Mouse (Mus musculus): ENCODE results near the gene Ddi1.
"Not testable (repeated sequence)": the region's sequence is repeated elsewhere in the genome, so short reads cannot be mapped to it uniquely, and the experiment has no call there.

Ddi1 gene

DNA sequence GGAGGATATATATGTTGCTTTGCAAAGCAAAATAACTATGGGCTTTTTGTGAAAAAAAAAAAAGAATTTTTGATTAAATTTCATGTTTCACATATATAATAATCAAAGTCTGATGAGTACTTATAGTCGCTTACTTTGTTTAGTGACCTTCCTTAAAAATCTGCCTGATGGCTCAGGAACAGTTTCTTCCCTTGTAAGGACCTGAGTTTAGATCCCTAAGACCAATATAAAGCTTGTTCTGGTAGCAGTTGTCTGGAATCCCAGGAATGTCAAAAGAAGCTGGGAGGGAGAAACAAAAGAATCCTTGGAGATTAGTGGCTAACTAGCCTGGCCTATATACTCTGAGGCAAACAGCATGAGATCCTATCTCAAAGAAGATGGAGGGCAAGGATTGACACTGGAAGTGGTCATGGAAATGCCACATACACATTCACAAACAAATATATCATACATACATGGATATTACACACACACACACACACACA, at the start of gene Ddi1:
TSS of gene Ddi1 (minus strand) at position 51 of the 485 bp plus-strand sequence.
- DNase-seq: no peak

DNA sequence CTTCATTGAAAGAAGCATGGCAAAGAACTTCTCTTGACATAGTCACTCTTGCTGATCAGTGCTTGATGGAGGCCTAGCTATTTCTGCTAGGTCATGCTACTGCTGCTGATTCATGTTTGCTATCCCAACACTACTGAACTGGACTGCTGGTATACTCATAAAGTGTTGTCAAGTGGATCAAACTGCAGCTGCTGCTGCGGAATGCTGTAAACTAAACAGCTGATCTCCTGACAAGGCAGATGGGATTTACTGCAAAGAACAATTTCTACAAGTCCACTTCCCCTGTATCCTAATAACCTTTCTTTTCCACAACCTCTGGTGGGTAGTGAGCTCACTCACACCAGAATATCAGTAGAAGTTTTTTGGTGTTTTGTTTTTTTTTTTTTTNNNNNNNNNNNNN, 47.5 kb upstream of the Ddi1 start:
- no peak for DNase-seq

DNA sequence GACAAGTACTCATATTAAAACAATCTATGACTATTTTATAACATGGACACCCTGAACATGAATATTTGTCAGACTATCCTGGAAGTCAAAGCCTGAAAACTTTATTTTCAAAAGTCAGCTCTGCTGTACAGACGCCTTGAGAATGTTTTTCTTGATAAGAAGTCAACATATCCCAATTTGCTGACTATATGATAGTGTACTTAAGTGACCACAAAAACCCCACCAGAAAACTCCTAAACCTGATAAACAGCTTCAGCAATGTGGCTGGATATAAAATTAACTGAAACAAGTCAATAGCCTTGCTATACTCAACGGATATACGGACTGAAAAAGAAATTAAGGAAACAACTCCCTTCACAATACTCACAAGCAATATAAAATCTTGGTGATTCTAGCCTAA, 36.2 kb upstream of the Ddi1 start:
- DNase-seq: no peak

DNA sequence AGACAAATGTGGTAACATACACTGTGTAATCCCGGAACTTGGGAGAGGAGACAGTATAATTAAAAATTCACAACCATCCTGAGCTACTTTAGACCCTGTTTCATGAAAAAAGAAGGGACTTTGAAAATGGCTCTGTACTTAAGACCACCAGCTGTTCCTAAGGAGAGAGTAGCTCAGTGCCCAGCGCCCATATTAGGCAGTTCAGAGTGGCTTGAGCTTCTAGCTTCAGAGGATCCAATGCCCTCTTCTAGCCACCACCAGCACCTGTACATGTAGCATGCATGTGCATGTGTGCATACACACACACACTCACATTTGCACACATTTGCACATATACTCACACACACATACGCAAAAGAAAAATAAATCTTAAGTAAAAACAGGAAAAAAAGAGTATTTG, 34.9 kb upstream of the Ddi1 start:
- no peak for DNase-seq

DNA sequence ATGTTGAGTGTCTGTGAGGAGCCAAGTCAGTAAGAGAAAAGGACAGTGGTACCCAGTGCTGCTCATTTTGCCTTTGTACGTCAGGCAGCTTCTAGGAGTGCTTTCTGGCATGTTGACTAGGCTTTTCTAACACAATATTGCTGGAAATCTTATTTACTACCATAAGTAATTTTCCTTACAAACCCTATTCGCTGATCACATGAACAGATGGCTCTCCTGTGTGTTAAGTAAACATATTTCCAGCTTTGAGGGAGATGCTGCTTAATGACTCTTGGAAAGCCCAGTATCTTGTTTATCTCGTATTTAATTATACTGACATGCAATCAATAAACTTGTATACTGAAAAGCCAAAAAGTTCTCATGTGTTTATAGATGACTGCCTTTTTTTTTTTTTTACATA, 32.4 kb upstream of the Ddi1 start:
- no peak for DNase-seq

DNA sequence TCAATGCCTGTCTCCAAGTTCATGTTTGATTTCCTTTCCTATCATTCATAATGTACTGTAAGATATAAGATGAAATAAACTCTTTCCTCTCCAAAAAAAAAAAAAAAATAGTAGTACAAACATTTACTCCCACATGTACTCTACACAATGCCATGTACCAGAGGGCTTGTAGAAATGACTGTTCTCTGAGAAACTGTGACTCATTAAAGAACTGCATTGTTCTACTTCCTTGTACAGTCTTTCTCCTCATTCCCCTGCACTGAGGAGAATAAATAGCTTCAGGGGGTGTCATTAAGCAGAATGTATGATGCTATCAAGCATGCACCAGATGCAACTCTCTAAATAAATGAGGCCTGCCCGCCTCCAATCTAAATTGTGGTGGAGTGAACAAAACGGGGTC, 28.9 kb upstream of the Ddi1 start:
- DNase-seq: no peak

DNA sequence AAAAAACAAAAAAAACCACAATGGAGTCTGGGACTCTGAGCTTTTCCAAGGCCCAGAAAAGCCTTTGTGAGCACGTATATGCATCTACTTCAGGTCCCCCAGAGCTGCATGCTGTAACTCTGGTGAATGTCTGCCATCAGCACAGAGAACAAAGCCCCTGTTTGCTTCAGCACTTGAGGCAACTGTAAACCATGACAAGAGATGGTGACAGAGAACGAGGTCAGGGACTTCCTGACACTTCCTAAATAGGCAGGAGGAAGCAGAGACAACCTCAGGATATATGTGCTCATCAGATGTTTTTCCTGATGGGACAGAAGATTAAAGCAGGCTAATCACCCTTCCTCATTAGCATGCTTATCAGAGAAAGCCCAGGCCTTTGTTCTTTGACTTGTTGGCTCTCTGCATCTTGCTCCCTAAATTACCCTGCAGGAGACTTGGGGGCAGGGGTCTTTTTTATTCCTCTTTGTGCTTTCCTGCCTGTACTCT, 19.6 kb upstream of the Ddi1 start:
- no peak for DNase-seq

DNA sequence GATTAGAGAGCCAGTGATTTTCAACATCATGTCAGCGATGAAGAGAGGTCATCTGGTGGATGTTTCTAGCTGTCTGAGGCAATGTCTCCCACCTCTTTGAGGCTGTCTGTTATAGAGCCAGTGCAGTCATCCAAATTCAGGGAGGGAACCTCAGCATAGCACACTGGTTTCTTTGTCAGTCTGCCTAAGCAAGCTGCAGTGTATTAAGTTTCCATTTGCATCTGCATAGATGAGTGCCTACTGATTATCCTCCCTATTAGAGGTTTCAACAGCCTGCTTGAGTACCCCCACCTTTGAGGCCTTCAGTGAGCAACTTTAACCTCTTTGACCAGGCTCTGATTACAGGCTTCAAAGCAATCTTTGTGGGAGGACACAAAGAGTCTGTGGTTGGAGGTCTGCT, 17.1 kb upstream of the Ddi1 start:
- no peak for DNase-seq

DNA sequence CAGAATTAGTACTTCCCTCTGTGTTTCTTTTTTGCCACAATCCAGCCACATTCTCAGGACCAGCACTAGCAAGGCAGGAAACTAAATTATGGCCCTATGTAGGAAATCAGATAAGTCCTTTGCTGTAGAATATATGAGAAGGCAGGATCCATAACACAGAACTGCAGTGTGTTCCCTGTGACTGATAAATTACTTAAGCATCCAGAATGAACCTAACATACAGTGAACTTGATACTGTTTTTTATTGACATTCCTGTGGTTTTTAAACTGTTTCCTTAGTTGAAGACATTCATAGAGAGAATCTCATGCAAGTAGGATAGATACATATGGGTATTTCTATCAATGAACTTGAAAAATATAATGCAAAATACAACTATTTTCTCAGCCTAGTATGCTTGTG, 7.9 kb upstream of the Ddi1 start:
- no peak for DNase-seq

DNA sequence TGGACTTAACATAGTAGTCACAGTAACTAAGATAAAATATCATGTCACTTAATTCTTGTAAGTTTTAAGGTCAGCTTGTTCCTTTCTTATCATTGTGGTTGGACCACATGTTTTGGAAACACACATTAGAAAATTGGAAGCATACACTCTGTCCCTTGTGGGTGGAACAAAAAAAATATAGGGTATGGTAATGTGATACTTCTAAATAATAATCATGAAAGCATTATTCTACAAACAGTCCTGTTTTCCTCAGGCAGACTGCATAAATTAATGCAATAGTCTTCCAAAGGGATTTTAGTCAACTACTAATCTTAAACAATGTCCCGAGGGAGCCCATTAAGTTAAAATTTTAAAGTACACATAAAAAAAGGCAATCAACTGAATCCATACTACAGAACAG, 6.7 kb upstream of the Ddi1 start:
- no peak for DNase-seq

DNA sequence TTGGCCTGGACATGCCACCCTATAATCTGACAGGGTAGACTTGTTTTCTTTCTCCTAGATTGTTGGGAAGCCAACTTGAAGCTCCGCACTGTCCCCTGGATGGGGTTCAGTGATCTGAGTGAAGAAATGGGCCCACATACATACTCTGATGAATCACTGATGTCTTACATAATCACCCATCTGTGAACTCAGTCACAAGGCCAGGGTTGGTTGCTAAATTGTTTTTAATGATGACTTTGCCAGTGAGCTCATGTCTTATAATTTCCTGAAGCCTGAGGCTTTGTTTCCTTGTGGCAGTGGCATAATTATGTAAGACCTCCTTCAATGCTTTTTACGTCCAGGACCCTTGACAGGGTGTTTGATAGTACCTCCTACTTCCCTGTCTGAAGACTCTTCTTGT, 4.8 kb downstream of the Ddi1 start:
- no peak for DNase-seq

DNA sequence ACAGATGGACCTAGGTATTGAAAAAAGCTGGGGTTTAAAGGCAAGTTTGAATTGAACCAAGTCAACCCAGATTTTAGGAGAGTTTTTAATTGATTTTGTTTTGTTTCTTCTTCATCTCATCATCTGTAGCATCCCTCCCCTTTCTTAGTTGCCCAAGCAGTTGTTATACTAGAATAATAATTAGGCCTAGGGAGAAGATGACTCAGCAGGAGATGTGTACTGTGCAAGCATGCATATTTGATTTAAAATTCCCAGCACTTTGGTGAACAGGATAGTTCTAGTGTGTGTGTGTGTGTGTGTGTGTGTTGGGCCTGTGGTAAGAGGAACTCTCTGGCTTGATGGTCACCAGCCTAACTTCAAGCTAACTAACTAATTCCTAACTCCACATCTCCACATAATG, 12.6 kb downstream of the Ddi1 start:
- no peak for DNase-seq

DNA sequence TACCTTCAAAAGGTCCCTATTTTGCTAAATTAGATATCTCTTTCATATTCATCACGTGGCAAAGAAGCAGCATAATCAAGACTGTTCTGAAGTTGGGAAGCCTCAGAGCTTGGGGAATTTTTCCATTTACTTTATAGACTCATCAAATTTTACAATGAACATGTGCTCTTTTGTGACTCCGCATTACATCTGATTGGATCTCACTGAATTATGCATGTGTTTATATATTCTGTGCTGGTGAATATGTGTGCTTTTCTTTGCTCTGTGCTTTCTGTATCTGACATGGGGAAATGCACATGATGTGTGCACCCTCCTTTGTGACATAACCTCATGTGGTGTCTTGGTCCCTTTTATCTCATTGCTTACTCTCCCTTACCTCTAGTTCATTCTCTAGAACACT, 17.7 kb downstream of the Ddi1 start:
- no peak for DNase-seq

DNA sequence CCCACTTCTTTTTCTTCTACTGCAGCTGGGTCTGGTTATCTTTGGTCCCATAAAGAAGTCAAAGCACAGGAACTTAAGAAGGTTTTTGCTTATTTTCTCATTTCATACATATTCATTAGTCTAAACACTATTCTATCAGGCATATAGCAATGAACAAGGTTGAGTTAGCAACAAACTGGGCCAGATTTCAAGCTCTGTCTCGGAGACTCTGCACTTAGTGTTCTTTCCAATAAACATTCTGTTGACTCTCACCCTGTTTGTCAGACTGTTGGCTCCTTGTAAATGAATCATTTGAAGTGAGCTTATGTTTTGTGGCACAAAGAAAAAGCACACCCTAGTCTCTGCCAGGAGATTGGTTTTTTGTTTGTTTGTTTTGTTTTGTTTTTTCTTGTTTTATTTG, 19.3 kb downstream of the Ddi1 start:
- DNase-seq: no peak

DNA sequence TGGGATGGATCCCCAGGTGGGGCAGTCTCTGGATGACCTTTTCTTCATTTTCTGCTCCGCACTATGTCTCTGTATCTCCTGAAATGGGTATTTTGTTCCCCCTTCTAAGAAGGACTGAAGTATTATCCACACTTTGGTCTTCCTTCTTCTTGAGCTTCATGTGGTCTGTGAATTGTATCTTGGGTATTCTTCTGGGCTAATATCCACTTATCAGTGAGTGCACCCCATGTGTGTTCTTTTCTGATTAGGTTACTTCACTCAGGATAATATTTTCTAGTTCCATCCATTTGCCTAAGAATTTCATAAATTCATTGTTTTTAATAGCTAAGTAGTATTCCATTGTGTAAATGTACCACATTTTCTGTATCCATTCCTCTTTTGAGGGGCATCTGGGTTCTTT, 33.7 kb downstream of the Ddi1 start:
- DNase-seq: not testable (repeated sequence)

DNA sequence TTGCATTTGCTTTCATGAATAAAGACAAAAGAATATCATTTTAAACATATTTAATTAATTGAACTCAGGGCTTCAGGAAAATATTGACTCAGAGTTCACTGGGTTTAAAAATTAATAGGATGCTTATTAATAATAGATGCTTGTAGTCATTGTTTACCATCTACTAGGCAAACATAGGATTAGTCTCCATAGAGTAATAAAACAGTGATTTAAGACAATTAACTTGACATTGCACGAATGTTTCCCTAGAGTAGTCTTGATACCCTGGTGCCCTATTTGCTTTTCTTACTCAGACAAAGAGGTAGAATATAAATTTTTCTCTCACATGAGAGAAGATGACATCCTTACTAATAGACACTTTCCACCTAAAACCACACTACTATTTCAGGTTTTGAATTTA, 52.1 kb downstream of the Ddi1 start:
- no peak for DNase-seq

DNA sequence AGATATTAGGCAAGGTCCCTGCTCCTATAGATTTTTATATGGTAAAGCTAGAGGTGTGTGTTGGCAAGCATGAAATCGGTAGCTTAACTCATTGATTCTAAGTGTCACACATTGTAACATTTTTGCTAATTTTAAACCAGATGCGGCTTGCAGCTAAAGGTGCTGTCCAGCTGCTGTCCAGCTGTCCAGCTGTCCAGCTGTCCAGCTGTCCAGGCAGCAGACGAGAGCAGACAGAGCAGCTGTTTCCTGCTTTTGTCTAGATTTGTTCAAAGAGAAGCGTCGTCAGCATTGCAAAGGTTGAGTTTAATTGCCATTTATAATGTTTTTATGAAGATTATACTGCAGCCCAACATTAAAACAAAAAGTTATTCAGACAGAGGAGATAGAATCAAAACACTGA, 56.8 kb downstream of the Ddi1 start:
- DNase-seq: no peak

All from cerebellum, adult 9-11 months (tissue).